Mouse (Mus musculus): ENCODE results near the gene Vac14. TPM values are rescaled to one million over a fixed set of nuclear protein-coding genes. Genes with fewer than 3 reads are reported as not detected.

The Vac14 gene
- total RNA-seq, 1 experiment = 33.1 TPM

DNA sequence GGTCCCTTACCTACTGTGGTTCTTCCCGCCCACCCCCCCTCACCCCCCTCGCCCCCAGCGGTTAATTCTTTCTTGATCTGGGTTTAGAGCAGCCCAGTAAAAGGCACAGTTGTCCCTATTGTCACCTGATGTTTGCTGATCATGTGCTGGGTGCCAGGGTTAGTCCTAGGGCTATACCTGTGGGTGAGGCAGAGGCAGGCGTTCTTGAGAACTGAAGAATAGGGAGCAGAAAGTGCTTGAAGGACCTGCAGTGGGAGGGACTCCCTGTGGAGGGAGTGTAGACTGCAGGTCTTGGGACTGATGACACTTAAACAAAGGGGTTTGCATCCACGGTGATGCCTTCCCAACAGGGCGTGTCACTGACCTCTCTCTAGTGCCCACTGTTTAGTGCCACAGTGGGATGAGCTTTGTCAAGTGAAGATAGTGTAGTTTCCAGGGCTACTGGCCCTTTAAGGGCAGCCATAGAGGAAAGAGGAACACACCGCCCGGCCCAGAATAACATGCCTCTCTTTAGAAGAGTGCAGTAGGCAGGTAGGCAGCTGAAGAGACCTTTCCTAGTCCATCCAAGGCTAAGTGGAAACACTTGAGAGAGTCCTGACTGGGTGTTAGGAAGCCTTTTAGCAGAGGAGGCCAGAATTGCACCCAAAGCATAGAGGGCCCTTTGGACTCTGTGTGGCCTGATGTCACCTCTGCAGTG lies 51.7 kb downstream of the Vac14 start:
- Histone ChIP-seq H3K9me3 (ENCODE audit: control insufficient read depth, insufficient read depth, low read depth, low read length) (no peaks in the 10 kb centered on the region), H3K27ac (ENCODE audit: insufficient read depth, low read depth, low read length, poor library complexity, severe bottlenecking) (no peak overlapping the region), H3K4me1 (ENCODE audit: control insufficient read depth in 2 of 2, insufficient read depth in 2 of 2, low read length in 2 of 2, poor library complexity in 1 of 2) (no peaks in the 10 kb centered on the region), H3K9ac (ENCODE audit: insufficient read depth, low read depth, low read length, poor library complexity, severe bottlenecking) (no peak overlapping the region), H3K36me3 (ENCODE audit: control insufficient read depth, insufficient read depth, low read length, poor library complexity, severe bottlenecking) (peaks cover 30% of the 10 kb centered on the region), H3K4me3 (ENCODE audit: insufficient read depth in 1 of 2, low read depth in 1 of 2, low read length in 2 of 2, poor library complexity in 1 of 2, severe bottlenecking in 1 of 2) (no peak overlapping the region)
- no peak for DNase-seq (ENCODE audit: low read depth, low spot score)
- no peak for TF ChIP-seq ZNF384 (IDR thresholded peaks at IDR 0.05; ENCODE audit: low read depth, low read length)
- no peak for TF ChIP-seq HCFC1 (IDR thresholded peaks at IDR 0.05; ENCODE audit: borderline replicate concordance, insufficient read depth, low read length)
- in situ Hi-C loops (cut with MboI; ENCODE audit: low sequenced_read_pairs in 2 of 2, unreplicated experiment in 2 of 2) = no loop called here

DNA sequence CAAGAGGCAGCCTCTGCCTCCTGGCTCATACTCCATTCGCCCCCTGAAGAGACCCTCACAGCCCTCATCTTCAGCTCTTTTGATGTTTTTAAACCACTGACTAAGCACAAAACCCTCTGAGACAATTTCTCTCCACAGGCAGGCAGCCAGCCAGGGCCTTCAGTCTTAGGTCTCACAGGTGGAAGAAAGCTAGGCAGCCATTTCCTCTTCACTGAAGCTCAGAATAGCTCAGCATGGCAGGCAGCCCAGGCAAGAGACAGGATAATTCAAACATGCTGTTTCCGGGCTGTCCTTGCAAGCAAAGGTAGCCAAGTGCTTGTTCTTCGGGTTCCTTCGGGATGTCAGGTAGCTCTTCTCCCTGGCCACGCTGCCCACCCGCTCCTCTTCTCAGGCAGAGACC lies 52.9 kb downstream of the Vac14 start:
- no peak for DNase-seq (ENCODE audit: low read depth, low spot score)

DNA sequence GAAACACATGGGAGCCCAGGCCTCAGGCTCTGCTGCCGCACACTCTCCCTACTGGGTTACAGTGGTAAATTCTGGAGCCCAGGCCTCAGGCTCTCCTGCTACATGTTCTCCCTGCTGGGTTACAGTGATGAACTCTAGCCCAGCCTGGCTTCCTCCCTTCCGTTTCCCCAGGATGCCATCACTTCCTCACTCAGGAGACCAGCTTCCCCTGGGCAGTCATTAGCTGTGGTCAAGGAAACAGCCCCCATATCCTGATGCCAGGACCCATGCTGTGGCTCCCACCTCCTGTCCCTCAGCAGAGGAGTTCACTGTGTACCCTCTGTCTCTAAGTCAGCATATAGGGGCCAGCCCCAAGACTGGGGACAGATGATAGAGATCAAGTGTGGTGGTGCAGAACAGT lies 53.7 kb downstream of the Vac14 start:
- in situ Hi-C loops (cut with MboI; ENCODE audit: low sequenced_read_pairs in 2 of 2, unreplicated experiment in 2 of 2) = no loop called here
- Histone ChIP-seq H3K27ac (ENCODE audit: insufficient read depth, low read depth, low read length, poor library complexity, severe bottlenecking) (no peak overlapping the region), H3K9ac (ENCODE audit: insufficient read depth, low read depth, low read length, poor library complexity, severe bottlenecking) (no peak overlapping the region), H3K36me3 (ENCODE audit: control insufficient read depth, insufficient read depth, low read length, poor library complexity, severe bottlenecking) (peaks cover 39% of the 10 kb centered on the region), H3K4me3 (ENCODE audit: insufficient read depth in 1 of 2, low read depth in 1 of 2, low read length in 2 of 2, poor library complexity in 1 of 2, severe bottlenecking in 1 of 2) (no peak overlapping the region), H3K9me3 (ENCODE audit: control insufficient read depth, insufficient read depth, low read depth, low read length) (no peaks in the 10 kb centered on the region), H3K4me1 (ENCODE audit: control insufficient read depth in 2 of 2, insufficient read depth in 2 of 2, low read length in 2 of 2, poor library complexity in 1 of 2) (no peaks in the 10 kb centered on the region)
- DNase-seq (ENCODE audit: low read depth, low spot score) = no peak
- TF ChIP-seq ZC3H11A (IDR thresholded peaks at IDR 0.05; ENCODE audit: borderline replicate concordance, low read depth, low read length) (no peak), ZNF384 (IDR thresholded peaks at IDR 0.05; ENCODE audit: low read depth, low read length) (no peak), CHD2 (IDR thresholded peaks at IDR 0.05; ENCODE audit: low read depth, low read length) (no peak), HCFC1 (IDR thresholded peaks at IDR 0.05; ENCODE audit: borderline replicate concordance, insufficient read depth, low read length) (no peak), MAFK (IDR thresholded peaks at IDR 0.05; ENCODE audit: insufficient read depth, low read depth, low read length) (no peak)

More for the DNA sequence above, 52.9 kb downstream of the Vac14 start:
- H3K4me1 ChIP-seq (ENCODE audit: control insufficient read depth in 2 of 2, insufficient read depth in 2 of 2, low read length in 2 of 2, poor library complexity in 1 of 2) = no peaks in the 10 kb centered on the region
- H3K9ac ChIP-seq (ENCODE audit: insufficient read depth, low read depth, low read length, poor library complexity, severe bottlenecking) = no peak overlapping the region
- in situ Hi-C loops (cut with MboI; ENCODE audit: low sequenced_read_pairs in 2 of 2, unreplicated experiment in 2 of 2) = no loop called here
- H3K27ac ChIP-seq (ENCODE audit: insufficient read depth, low read depth, low read length, poor library complexity, severe bottlenecking) = no peak overlapping the region
- no peak for TF ChIP-seq HCFC1 (IDR thresholded peaks at IDR 0.05; ENCODE audit: borderline replicate concordance, insufficient read depth, low read length)
- H3K36me3 ChIP-seq (ENCODE audit: control insufficient read depth, insufficient read depth, low read length, poor library complexity, severe bottlenecking) = peaks cover 33% of the 10 kb centered on the region
- no peaks in the 10 kb centered on the region for H3K9me3 ChIP-seq (ENCODE audit: control insufficient read depth, insufficient read depth, low read depth, low read length)
- no peak overlapping the region for H3K4me3 ChIP-seq (ENCODE audit: insufficient read depth in 1 of 2, low read depth in 1 of 2, low read length in 2 of 2, poor library complexity in 1 of 2, severe bottlenecking in 1 of 2)

DNA sequence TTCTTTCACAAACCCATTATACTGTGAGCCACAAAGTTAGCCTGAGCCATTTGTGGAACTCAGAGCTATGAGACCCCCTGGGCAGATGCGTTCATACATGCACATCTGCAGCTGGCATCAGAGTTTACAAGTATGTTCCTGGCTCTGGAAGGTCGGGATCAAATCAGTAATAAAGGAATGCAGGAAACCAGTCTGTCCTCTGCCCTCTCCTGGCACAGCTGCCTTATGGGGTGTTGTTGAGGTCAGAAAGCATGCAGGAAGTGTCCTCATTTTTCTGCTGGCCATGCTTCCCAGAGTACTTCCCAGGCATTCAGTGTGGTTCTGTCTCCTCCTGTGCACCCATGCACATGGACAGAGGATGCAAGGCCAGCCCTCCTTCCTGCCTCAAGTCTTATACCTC lies 54.8 kb downstream of the Vac14 start:
- in situ Hi-C loops (cut with MboI; ENCODE audit: low sequenced_read_pairs in 2 of 2, unreplicated experiment in 2 of 2) = no loop called here
- Histone ChIP-seq H3K36me3 (ENCODE audit: control insufficient read depth, insufficient read depth, low read length, poor library complexity, severe bottlenecking) (peaks cover 47% of the 10 kb centered on the region), H3K27ac (ENCODE audit: insufficient read depth, low read depth, low read length, poor library complexity, severe bottlenecking) (no peak overlapping the region), H3K4me3 (ENCODE audit: insufficient read depth in 1 of 2, low read depth in 1 of 2, low read length in 2 of 2, poor library complexity in 1 of 2, severe bottlenecking in 1 of 2) (no peak overlapping the region), H3K9me3 (ENCODE audit: control insufficient read depth, insufficient read depth, low read depth, low read length) (no peaks in the 10 kb centered on the region), H3K4me1 (ENCODE audit: control insufficient read depth in 2 of 2, insufficient read depth in 2 of 2, low read length in 2 of 2, poor library complexity in 1 of 2) (no peaks in the 10 kb centered on the region), H3K9ac (ENCODE audit: insufficient read depth, low read depth, low read length, poor library complexity, severe bottlenecking) (no peak overlapping the region)
- no peak for TF ChIP-seq ZNF384 (IDR thresholded peaks at IDR 0.05; ENCODE audit: low read depth, low read length)
- TF ChIP-seq ZC3H11A (IDR thresholded peaks at IDR 0.05; ENCODE audit: borderline replicate concordance, low read depth, low read length) = no peak
- no peak for TF ChIP-seq CHD2 (IDR thresholded peaks at IDR 0.05; ENCODE audit: low read depth, low read length)
- TF ChIP-seq HCFC1 (IDR thresholded peaks at IDR 0.05; ENCODE audit: borderline replicate concordance, insufficient read depth, low read length) = no peak
- TF ChIP-seq MAFK (IDR thresholded peaks at IDR 0.05; ENCODE audit: insufficient read depth, low read depth, low read length) = no peak
- DNase-seq (ENCODE audit: low read depth, low spot score) = no peak

DNA sequence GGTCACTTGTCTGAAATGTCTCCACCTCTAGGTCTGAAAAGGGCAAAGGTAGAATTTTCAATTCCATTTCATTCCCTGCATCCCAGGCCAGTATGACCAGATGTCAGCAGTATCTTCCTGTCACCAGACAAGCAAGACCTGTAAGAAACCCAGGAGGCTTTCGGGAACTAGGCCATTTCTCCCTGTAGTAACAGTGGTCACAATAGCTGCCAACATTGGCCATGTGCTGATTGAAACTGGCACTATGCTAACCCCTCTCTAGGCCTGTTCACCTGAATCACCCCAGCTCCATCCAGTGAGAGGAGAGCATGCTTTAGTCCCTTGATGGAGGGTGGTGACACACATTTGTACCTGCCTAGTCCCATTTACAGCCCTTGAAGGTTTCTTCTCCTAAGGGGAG lies 56.2 kb downstream of the Vac14 start:
- Histone ChIP-seq H3K4me1 (ENCODE audit: control insufficient read depth in 2 of 2, insufficient read depth in 2 of 2, low read length in 2 of 2, poor library complexity in 1 of 2) (no peaks in the 10 kb centered on the region), H3K36me3 (ENCODE audit: control insufficient read depth, insufficient read depth, low read length, poor library complexity, severe bottlenecking) (peaks cover 51% of the 10 kb centered on the region)
- TF ChIP-seq ZNF384 (IDR thresholded peaks at IDR 0.05; ENCODE audit: low read depth, low read length) = no peak
- TF ChIP-seq HCFC1 (IDR thresholded peaks at IDR 0.05; ENCODE audit: borderline replicate concordance, insufficient read depth, low read length) = no peak
- no peak for TF ChIP-seq CHD2 (IDR thresholded peaks at IDR 0.05; ENCODE audit: low read depth, low read length)
- TF ChIP-seq ZC3H11A (IDR thresholded peaks at IDR 0.05; ENCODE audit: borderline replicate concordance, low read depth, low read length) = no peak
- TF ChIP-seq MAFK (IDR thresholded peaks at IDR 0.05; ENCODE audit: insufficient read depth, low read depth, low read length) = no peak

More for the DNA sequence above, 56.2 kb downstream of the Vac14 start:
- DNase-seq (ENCODE audit: low read depth, low spot score) = no peak
- Histone ChIP-seq H3K9ac (ENCODE audit: insufficient read depth, low read depth, low read length, poor library complexity, severe bottlenecking) (no peak overlapping the region), H3K9me3 (ENCODE audit: control insufficient read depth, insufficient read depth, low read depth, low read length) (no peaks in the 10 kb centered on the region), H3K27ac (ENCODE audit: insufficient read depth, low read depth, low read length, poor library complexity, severe bottlenecking) (no peak overlapping the region), H3K4me3 (ENCODE audit: insufficient read depth in 1 of 2, low read depth in 1 of 2, low read length in 2 of 2, poor library complexity in 1 of 2, severe bottlenecking in 1 of 2) (no peak overlapping the region)
- in situ Hi-C loops (cut with MboI; ENCODE audit: low sequenced_read_pairs in 2 of 2, unreplicated experiment in 2 of 2) = no loop called here
